Mouse (Mus musculus): Measurements from ENCODE around the gene Taf1b. TPM values are rescaled to one million over a fixed set of nuclear protein-coding genes. Genes with fewer than 3 reads are reported as not detected.

Gene Taf1b
- polyA plus RNA-seq, 1 experiment from 2014 or later: 21.0 TPM

DNA sequence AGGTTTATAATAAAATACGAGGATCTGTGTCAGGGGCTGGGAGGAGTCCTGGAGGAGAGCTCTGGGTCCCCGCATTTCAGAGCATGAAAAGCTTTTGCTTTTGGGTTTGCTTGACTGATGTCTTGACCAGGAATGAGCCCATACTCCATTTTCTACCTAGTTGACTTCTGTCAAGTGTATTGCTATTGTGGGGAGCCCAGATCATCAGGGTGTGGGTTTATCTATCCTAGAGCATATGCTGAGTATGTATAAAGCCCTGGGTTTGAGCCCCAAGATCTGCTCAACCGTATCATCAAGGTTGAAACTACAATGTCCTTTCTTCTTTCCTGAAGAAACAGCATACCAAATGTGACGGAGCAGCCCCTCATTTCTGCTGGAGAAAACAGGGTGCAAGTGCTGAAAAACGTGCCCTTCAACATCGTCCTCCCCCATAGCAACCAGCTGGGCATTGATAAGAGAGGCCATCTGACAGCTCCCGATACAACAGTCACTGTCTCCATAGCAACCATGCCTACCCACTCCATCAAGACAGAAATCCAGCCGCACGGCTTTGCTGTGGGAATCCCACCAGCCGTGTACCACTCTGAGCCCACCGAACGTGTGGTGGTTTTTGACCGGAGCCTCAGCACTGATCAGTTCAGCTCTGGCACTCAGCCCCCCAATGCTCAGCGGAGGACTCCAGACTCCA, 83.0 kb downstream of the Taf1b start:
- WGBS: 66% methylated on average over 14 of the region's 14 CpGs
- no peak overlapping the region for H3K27ac ChIP-seq
- no peaks in the 10 kb centered on the region for H3K9me3 ChIP-seq (replicated peaks)
- no peak for ATAC-seq (replicated peaks; ENCODE audit: insufficient number of reproducible peaks, insufficient read depth, low FRiP score, low read depth)
- no peaks in the 10 kb centered on the region for H3K27me3 ChIP-seq
- no peak overlapping the region for H3K9ac ChIP-seq
- no peak overlapping the region for H3K4me3 ChIP-seq
- peaks cover 16% of the 10 kb centered on the region for H3K4me1 ChIP-seq (replicated peaks)
- peaks cover 11% of the 10 kb centered on the region; the same call in 1 of the 2 replicates for H3K36me3 ChIP-seq
- H3K4me2 ChIP-seq: no peak overlapping the region

DNA sequence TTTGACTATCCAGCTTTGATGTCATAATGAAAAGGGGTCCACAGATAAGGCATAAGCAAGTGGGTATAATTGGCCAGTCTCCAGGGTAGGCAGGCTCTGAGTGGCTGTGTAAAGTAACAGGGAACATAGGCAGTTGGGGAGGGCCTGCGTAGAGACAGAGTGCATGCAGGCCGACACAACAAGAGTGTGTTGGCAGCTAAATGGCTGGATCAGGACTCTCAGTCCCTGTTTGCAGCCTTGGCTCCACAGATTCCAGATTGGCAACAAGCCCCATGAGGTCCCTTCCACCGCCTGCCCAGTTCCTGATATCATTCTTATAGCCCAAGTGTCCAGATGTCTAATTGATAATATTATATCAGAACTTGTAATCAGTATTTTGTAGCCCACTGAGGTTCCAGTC, 85.5 kb downstream of the Taf1b start:
- 0 out of 2 replicates have a peak, but pooled peaks have one; percentile 14 for ATAC-seq (replicated peaks; ENCODE audit: insufficient number of reproducible peaks, insufficient read depth, low FRiP score, low read depth)

DNA sequence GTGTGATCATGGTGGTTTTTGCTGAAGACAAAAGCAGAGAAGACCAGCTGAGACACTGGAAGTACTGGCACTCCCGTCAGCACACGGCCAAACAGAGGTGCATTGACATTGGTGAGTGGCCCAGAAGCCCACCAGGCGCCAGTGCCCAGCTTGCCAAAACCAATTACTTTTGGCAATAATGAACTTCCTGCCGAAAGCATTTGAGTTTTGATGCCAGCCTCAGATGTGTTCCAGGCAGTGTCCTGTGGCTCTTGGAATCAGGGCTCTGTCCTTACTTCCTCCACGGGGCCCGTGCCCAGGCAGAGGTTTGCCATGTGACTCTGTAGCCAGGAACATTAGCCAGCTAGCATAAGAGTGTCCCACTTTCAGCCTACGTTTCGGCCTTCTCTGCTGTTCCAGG, 86.7 kb downstream of the Taf1b start:
- 79% methylated on average over 8 of the region's 8 CpGs for WGBS
- H3K27ac ChIP-seq: no peak overlapping the region

More for the DNA sequence above, 85.5 kb downstream of the Taf1b start:
- Histone ChIP-seq H3K27ac (peak overlapping the region; percentile 26), H3K4me3 (no peak overlapping the region), H3K4me2 (no peak overlapping the region), H3K4me1 (replicated peaks) (peaks cover 15% of the 10 kb centered on the region), H3K27me3 (no peaks in the 10 kb centered on the region), H3K9me3 (replicated peaks) (no peaks in the 10 kb centered on the region), H3K9ac (no peak overlapping the region), H3K36me3 (no peaks in the 10 kb centered on the region; the same call in 1 of the 2 replicates)
- 55% methylated on average over 3 of the region's 3 CpGs for WGBS

DNA sequence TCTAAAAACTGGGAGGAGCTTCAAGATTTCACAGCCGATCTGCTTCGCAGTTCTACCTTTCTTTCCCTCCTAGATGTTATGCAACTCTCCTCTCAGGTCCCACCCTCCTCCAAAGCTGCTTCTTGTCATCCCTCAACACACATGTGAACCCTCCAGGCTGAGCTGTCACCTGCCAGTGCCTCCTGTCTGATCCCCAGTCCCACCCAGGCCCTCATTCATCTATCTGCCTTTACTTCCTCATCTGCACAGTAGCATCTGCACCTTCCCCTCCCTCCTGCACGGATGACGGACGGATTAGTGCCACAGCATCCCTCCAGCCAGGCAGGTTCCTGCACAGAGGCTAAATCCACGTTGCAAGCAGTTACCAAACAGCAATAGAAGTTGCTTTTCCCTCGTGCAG, 88.0 kb downstream of the Taf1b start:
- Histone ChIP-seq H3K36me3 (no peaks in the 10 kb centered on the region), H3K9ac (no peak overlapping the region), H3K27ac (no peak overlapping the region), H3K4me3 (no peak overlapping the region), H3K4me1 (replicated peaks) (peaks cover 15% of the 10 kb centered on the region), H3K27me3 (no peaks in the 10 kb centered on the region), H3K9me3 (replicated peaks) (no peaks in the 10 kb centered on the region), H3K4me2 (no peak overlapping the region)
- WGBS: 75% methylated on average over 7 of the region's 7 CpGs
- no peak for ATAC-seq (replicated peaks; ENCODE audit: insufficient number of reproducible peaks, insufficient read depth, low FRiP score, low read depth)

More for the DNA sequence above, 86.7 kb downstream of the Taf1b start:
- no peak for ATAC-seq (replicated peaks; ENCODE audit: insufficient number of reproducible peaks, insufficient read depth, low FRiP score, low read depth)
- no peaks in the 10 kb centered on the region for H3K36me3 ChIP-seq
- H3K27me3 ChIP-seq: no peaks in the 10 kb centered on the region
- no peak overlapping the region for H3K4me3 ChIP-seq
- peaks cover 15% of the 10 kb centered on the region for H3K4me1 ChIP-seq (replicated peaks)
- H3K4me2 ChIP-seq: no peak overlapping the region
- no peaks in the 10 kb centered on the region for H3K9me3 ChIP-seq (replicated peaks)
- H3K9ac ChIP-seq: no peak overlapping the region

DNA sequence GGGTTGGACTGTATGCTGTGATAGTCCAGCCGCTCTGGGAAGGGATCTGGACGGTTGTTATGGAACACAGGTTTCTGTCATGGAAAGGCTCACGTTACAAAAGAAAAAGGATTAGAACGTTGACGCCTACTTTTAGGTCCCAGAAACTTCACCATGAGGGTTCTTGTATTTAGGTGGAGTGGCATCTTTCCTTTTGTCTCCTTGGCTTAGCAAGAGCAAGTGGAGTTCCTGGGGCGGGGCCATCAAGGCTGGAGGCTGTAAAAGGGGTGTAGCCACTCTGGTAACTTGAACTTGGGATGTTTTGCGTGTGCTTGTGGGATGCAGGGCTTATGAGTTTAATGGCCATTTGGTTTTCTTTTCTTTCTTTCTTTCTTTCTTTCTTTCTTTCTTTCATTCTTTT, 92.2 kb downstream of the Taf1b start:
- no peaks in the 10 kb centered on the region for H3K27me3 ChIP-seq
- 77% methylated on average over 7 of the region's 7 CpGs for whole genome bisulfite sequencing
- no peak overlapping the region for H3K9ac ChIP-seq
- no peaks in the 10 kb centered on the region for H3K9me3 ChIP-seq (replicated peaks)
- no peak for ATAC-seq (replicated peaks; ENCODE audit: insufficient number of reproducible peaks, insufficient read depth, low FRiP score, low read depth)
- H3K4me1 ChIP-seq (replicated peaks): peaks cover 13% of the 10 kb centered on the region
- H3K4me2 ChIP-seq: no peak overlapping the region
- H3K27ac ChIP-seq: no peak overlapping the region
- no peaks in the 10 kb centered on the region for H3K36me3 ChIP-seq
- H3K4me3 ChIP-seq: no peak overlapping the region

DNA sequence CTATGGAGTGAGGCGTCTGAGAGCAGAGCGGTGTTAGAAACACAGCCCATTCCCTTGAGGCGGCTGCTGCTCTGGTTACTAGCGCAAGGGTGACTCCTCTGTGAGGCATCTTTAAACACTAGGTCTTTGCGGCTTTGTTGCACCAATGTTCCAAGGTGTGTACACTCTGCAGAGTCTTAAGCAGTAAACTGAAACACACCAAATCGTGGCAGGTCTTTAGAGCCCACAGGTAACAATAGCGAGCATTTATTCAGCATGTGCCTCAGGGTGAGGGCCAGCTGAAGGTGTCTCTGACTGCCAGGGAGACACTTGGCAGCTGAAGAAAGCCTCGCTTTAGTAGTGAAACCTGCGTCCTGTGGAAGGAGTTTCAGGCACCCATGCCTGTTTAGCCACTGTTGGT, 93.9 kb downstream of the Taf1b start:
- WGBS: 86% methylated on average over 9 of the region's 9 CpGs
- Histone ChIP-seq H3K27me3 (no peaks in the 10 kb centered on the region), H3K9me3 (replicated peaks) (no peaks in the 10 kb centered on the region), H3K4me2 (no peak overlapping the region), H3K4me3 (no peak overlapping the region), H3K4me1 (replicated peaks) (peaks cover 13% of the 10 kb centered on the region), H3K36me3 (no peaks in the 10 kb centered on the region), H3K27ac (no peak overlapping the region), H3K9ac (no peak overlapping the region)
- no peak for ATAC-seq (replicated peaks; ENCODE audit: insufficient number of reproducible peaks, insufficient read depth, low FRiP score, low read depth)

DNA sequence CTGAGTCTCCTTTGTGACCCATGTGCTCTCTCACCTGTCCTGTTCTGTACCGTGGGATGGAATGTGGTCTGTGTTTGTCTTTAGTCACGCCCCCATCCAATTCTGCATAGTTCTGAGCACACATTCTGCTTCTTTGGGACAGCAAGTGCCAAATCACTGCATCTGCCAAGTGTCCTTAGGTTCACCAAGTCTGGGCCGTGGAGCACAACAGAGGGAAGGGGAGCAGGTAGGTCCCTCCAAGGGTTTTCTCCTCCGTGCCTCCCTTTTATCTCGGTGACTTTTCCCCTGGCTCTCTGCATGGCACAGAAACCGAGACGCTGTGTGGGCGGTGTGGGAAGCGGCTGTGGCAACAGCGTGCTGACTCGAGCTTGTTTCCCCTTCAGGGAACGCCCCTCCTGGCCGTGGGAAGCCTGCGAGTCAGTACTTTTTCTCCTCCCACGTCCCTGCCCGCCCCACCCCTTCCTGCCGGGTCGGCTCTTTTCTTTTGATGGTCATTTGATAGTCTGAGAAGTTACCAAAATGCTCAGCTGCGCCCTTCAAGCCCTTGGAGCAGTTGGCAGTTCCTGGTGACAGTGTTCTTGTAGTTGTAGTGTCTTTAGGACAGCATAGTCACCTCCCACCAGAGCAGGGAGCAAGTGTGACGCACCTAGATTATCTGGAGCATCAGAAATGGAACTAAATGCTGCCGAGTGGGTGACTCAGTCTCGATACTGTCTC, 95.0 kb downstream of the Taf1b start:
- 12% methylated on average over 21 of the region's 22 CpGs for WGBS
- no peaks in the 10 kb centered on the region for H3K27me3 ChIP-seq
- H3K36me3 ChIP-seq: no peaks in the 10 kb centered on the region
- H3K9me3 ChIP-seq (replicated peaks): no peaks in the 10 kb centered on the region
- H3K4me2 ChIP-seq: peak overlapping the region; percentile 60
- H3K4me1 ChIP-seq (replicated peaks): peaks cover 13% of the 10 kb centered on the region
- peak; percentile 72; the same call in 1 of the 2 replicates for ATAC-seq (replicated peaks; ENCODE audit: insufficient number of reproducible peaks, insufficient read depth, low FRiP score, low read depth)
- no peak overlapping the region for H3K9ac ChIP-seq
- peak overlapping the region; percentile 9; the same call in 1 of the 2 replicates for H3K27ac ChIP-seq
- H3K4me3 ChIP-seq: peak overlapping the region; percentile 32

DNA sequence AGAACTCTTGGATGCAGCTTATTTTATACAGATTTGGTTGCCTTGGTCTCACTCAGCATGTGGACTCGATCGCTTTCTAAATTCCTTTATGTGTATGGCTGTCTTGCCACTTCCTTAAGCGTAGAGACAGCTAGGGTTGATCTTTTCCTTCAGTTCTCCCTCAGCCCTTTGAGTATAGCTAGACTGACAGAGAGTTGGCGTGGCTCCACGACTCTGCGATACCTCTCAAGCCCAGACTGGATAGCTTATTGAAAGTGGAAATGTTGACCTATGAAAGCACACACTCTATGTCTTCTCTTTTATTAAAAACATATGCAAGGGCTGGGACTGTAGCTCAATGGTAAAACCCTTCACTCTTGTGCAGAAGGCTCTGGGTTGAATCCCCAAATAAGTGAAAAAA, 99.2 kb downstream of the Taf1b start:
- no peak overlapping the region for H3K4me3 ChIP-seq
- no peaks in the 10 kb centered on the region for H3K9me3 ChIP-seq (replicated peaks)
- WGBS: 54% methylated on average over 6 of the region's 6 CpGs

DNA sequence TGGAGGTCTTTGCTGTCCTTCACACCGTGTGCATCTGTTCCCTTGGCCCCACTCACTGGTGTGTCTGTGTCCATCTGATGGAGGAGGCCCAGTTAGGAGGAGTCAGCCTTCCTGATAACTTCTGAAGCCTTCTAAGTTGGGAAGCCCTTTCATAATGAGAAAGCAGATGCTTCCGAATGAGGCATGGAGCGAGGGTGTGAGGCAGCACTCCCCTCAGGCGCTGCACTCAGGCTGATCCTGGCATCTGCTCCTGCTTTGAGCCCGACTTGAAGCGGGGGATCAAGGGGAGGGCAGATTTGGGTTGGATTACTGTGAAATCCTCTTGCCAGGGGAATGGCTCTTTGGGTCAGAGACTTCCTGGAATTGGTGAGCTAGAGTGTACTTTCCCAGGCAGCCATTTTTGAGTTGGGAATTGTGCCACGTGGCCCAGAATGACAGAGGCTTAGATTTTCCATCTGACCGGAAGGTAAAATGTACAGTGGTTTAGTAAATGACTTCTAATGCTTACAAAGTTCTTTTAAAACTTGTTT, 101.3 kb downstream of the Taf1b start:
- no peak for ATAC-seq (replicated peaks; ENCODE audit: insufficient number of reproducible peaks, insufficient read depth, low FRiP score, low read depth)
- Histone ChIP-seq H3K36me3 (no peaks in the 10 kb centered on the region), H3K4me3 (no peak overlapping the region), H3K27ac (no peak overlapping the region), H3K27me3 (no peaks in the 10 kb centered on the region), H3K9ac (no peak overlapping the region), H3K4me1 (replicated peaks) (no peaks in the 10 kb centered on the region), H3K9me3 (replicated peaks) (no peaks in the 10 kb centered on the region), H3K4me2 (no peak overlapping the region)
- 66% methylated on average over 8 of the region's 8 CpGs for WGBS

More for the DNA sequence above, 99.2 kb downstream of the Taf1b start:
- Histone ChIP-seq H3K4me1 (replicated peaks) (peaks cover 13% of the 10 kb centered on the region), H3K9ac (no peak overlapping the region), H3K4me2 (no peak overlapping the region), H3K27me3 (no peaks in the 10 kb centered on the region), H3K27ac (no peak overlapping the region), H3K36me3 (no peaks in the 10 kb centered on the region)
- ATAC-seq (replicated peaks; ENCODE audit: insufficient number of reproducible peaks, insufficient read depth, low FRiP score, low read depth): no peak

DNA sequence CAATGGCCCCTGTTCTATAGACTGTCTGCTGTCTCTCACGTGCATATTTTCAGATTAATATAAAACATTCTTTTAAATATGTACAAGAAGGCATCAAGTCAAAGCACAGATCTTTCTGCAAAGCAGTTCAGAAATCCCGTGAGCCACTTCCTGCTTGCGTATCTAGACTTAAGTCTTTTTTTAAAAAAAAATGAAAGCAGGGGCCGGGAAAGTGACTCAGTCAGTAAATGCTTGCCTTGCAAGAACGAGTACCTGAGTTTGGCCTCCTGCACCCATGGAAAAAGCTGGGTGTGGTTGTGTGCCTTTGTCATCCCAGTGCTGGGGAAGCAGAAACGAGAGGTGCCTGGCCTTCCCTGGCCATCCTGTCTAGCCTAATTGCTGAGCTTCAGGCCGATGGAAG, 101.9 kb downstream of the Taf1b start:
- 80% methylated on average over 7 of the region's 7 CpGs for WGBS
- no peak overlapping the region for H3K4me2 ChIP-seq
- no peak overlapping the region for H3K9ac ChIP-seq
- H3K4me3 ChIP-seq: no peak overlapping the region
- no peaks in the 10 kb centered on the region for H3K9me3 ChIP-seq (replicated peaks)
- H3K4me1 ChIP-seq (replicated peaks): no peaks in the 10 kb centered on the region
- H3K27ac ChIP-seq: no peak overlapping the region
- ATAC-seq (replicated peaks; ENCODE audit: insufficient number of reproducible peaks, insufficient read depth, low FRiP score, low read depth): no peak
- no peaks in the 10 kb centered on the region for H3K27me3 ChIP-seq
- H3K36me3 ChIP-seq: no peaks in the 10 kb centered on the region

DNA sequence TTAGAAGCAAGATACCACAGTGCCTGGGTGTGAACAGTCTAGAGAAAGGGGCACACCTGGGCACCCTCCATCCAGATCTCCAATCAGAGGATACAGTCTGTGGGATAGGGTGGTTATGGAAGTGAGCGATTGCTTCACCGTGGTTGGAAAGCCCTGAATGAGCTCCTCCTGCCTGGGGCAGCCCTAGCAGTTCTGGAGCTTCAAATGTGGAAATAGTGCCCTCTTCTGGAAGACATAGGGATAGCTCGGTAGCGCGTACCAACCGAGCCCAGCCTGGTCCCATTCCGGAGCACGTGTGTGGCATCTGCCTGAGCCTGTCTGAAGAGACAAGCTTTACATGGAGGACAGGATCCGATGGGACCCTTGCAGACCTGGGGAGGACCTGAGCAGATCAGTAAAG, 102.6 kb downstream of the Taf1b start:
- H3K36me3 ChIP-seq: no peaks in the 10 kb centered on the region
- ATAC-seq (replicated peaks; ENCODE audit: insufficient number of reproducible peaks, insufficient read depth, low FRiP score, low read depth): peak; percentile 51; the same call in 1 of the 2 replicates
- no peak overlapping the region for H3K9ac ChIP-seq
- no peaks in the 10 kb centered on the region for H3K27me3 ChIP-seq
- H3K4me3 ChIP-seq: no peak overlapping the region
- H3K27ac ChIP-seq: no peak overlapping the region
- WGBS: 5% methylated on average over 9 of the region's 9 CpGs
- no peak overlapping the region for H3K4me2 ChIP-seq
- H3K9me3 ChIP-seq (replicated peaks): no peaks in the 10 kb centered on the region
- H3K4me1 ChIP-seq (replicated peaks): no peaks in the 10 kb centered on the region

All from heart, embryonic 15.5 days (tissue).